In the genomic region with DNA sequence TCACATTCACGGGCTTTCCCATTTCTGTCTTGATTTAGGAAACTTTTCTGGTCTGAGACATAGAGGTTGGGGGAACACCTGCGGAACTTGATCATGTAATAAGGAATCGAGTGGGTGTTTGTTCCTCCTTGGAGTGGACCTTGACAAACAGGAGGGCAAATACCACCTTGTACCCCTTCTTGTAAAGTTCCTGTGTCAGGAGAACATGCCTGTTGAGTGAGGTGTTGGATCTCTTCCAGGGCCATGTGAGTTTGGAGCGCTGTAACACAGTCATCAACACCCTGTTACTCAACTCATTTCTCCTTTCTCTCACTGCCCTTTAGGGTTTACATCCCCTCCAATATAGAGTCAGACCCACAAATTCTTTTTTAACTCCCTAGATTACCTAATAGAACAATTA, we compare ENCODE assay signal across 24 mouse cellular contexts.
A peak's percentile ranks its signal among the peaks of the same experiment; 100 is the strongest.
DNase-seq lines count a peak whose midpoint lies in the region; ATAC-seq lines count a peak whose summit lies in the region.
"Had no signal": no experiment of that assay in that cellular context is flagged by ENCODE, and none has a peak within 500 bp of the region (broad histone marks: within the 10 kb centered on the region; RNA-seq: fewer than 3 reads in every experiment).

No protein-coding gene starts in this region.

- no peak for DNase-seq in embryonic facial prominence, embryonic 10.5 days (ENCODE audit: low spot score)
- DNase-seq in kidney, postnatal 14 days, result no peak
- DNase-seq in lung, postnatal 36 days, result no peak
- no peak for DNase-seq in forebrain, embryonic 11.5 days (ENCODE audit: low spot score)
- DNase-seq: adrenal gland, adult 8-10 months; cerebellum, adult 11-12 months; cerebellum, postnatal 10 days; gastrocnemius, postnatal 10 days; heart, adult 2 months; kidney, adult 11 months; kidney, postnatal 36 days; layer of hippocampus, postnatal 36 days; liver, embryonic 13.5 days; lung, adult 2 months; thymus, postnatal 25 days had no signal

- no peak for ATAC-seq in embryonic facial prominence, embryonic 12.5 days (ENCODE audit: insufficient number of reproducible peaks, insufficient read depth, low FRiP score, low TSS enrichment)
- no peak for ATAC-seq in kidney, embryonic 14.5 days (ENCODE audit: low FRiP score, low TSS enrichment)
- ATAC-seq in lung, embryonic 16.5 days (ENCODE audit: low read depth), result peak; percentile 59
- ATAC-seq in forebrain, embryonic 11.5 days (replicated peaks; ENCODE audit: low FRiP score), result no peak
- ATAC-seq: activated CD4-positive, CD25-positive, alpha-beta regulatory T cell, adult 4 months; forebrain, embryonic 16.5 days; midbrain, embryonic 13.5 days had no signal

- peaks cover 15% of the 10 kb centered on the region; the same call in 1 of the 2 replicates for H3K4me1 ChIP-seq in embryonic facial prominence, embryonic 12.5 days
- H3K4me1 ChIP-seq in embryonic facial prominence, embryonic 10.5 days, result peaks cover 17% of the 10 kb centered on the region
- peaks cover 9% of the 10 kb centered on the region; the same call in 1 of the 2 replicates for H3K4me1 ChIP-seq in kidney, embryonic 14.5 days (ENCODE audit: control insufficient read depth, insufficient read depth, low read length)
- peaks cover 21% of the 10 kb centered on the region for H3K4me1 ChIP-seq in lung, embryonic 16.5 days (replicated peaks; ENCODE audit: control insufficient read depth, insufficient read depth, low read length)
- H3K4me1 ChIP-seq in forebrain, embryonic 11.5 days (replicated peaks; ENCODE audit: control insufficient read depth, insufficient read depth, low read length), result 0 out of 2 replicates have a peak, but pooled peaks cover 2% of the 10 kb centered on the region
- H3K4me1 ChIP-seq: limb, embryonic 12.5 days; liver, embryonic 13.5 days; megakaryocyte, embryonic 14.5 days had no signal

- WGBS in embryonic facial prominence, embryonic 12.5 days, result 87% methylated on average over 4 of the region's 4 CpGs
- WGBS in embryonic facial prominence, embryonic 10.5 days, result 94% methylated on average over 4 of the region's 4 CpGs
- WGBS in kidney, embryonic 14.5 days, result 70% methylated on average over 4 of the region's 4 CpGs
- 46% methylated on average over 4 of the region's 4 CpGs for WGBS in lung, embryonic 16.5 days
- WGBS in forebrain, embryonic 11.5 days, result 94% methylated on average over 4 of the region's 4 CpGs

- no peaks in the 10 kb centered on the region for H3K36me3 ChIP-seq in embryonic facial prominence, embryonic 12.5 days
- H3K36me3 ChIP-seq in embryonic facial prominence, embryonic 10.5 days (replicated peaks), result no peaks in the 10 kb centered on the region
- no peaks in the 10 kb centered on the region for H3K36me3 ChIP-seq in kidney, embryonic 14.5 days (ENCODE audit: control insufficient read depth, insufficient read depth, low read length)
- H3K36me3 ChIP-seq in lung, embryonic 16.5 days (ENCODE audit: control insufficient read depth, insufficient read depth, low read length), result no peaks in the 10 kb centered on the region
- no peaks in the 10 kb centered on the region for H3K36me3 ChIP-seq in forebrain, embryonic 11.5 days (ENCODE audit: control insufficient read depth, insufficient read depth, low read length)
- H3K36me3 ChIP-seq: hindbrain, embryonic 13.5 days; limb, embryonic 12.5 days; liver, embryonic 13.5 days; midbrain, embryonic 13.5 days had no signal

- peak overlapping the region; percentile 47; the same call in 1 of the 2 replicates for H3K27ac ChIP-seq in embryonic facial prominence, embryonic 12.5 days
- no peak overlapping the region for H3K27ac ChIP-seq in embryonic facial prominence, embryonic 10.5 days (replicated peaks)
- peak overlapping the region; percentile 25; the same call in 1 of the 2 replicates for H3K27ac ChIP-seq in kidney, embryonic 14.5 days (ENCODE audit: low read depth, low read length)
- peak overlapping the region; percentile 61 for H3K27ac ChIP-seq in lung, embryonic 16.5 days (ENCODE audit: low read length)
- H3K27ac ChIP-seq in forebrain, embryonic 11.5 days (ENCODE audit: low read depth, low read length), result no peak overlapping the region
- H3K27ac ChIP-seq: heart, adult 2 months; hindbrain, embryonic 13.5 days; limb, embryonic 12.5 days; liver, embryonic 13.5 days; midbrain, embryonic 13.5 days had no signal

- no peak overlapping the region for H3K4me2 ChIP-seq in embryonic facial prominence, embryonic 12.5 days (replicated peaks)
- no peak overlapping the region for H3K4me2 ChIP-seq in kidney, embryonic 14.5 days (replicated peaks; ENCODE audit: low read depth, low read length)
- peak overlapping the region; percentile 30 for H3K4me2 ChIP-seq in lung, embryonic 16.5 days (ENCODE audit: low read depth, low read length)
- no peak overlapping the region for H3K4me2 ChIP-seq in forebrain, embryonic 11.5 days (ENCODE audit: low read depth, low read length, severe bottlenecking)
- H3K4me2 ChIP-seq: hindbrain, embryonic 13.5 days; limb, embryonic 12.5 days; liver, embryonic 13.5 days; midbrain, embryonic 13.5 days had no signal

- no peak overlapping the region for H3K4me3 ChIP-seq in embryonic facial prominence, embryonic 12.5 days
- H3K4me3 ChIP-seq in embryonic facial prominence, embryonic 10.5 days, result no peak overlapping the region
- no peak overlapping the region for H3K4me3 ChIP-seq in kidney, embryonic 14.5 days (ENCODE audit: low read length)
- H3K4me3 ChIP-seq in lung, embryonic 16.5 days (ENCODE audit: low read length), result no peak overlapping the region
- no peak overlapping the region for H3K4me3 ChIP-seq in forebrain, embryonic 11.5 days (ENCODE audit: low read depth, low read length)
- H3K4me3 ChIP-seq: heart, adult 2 months; hindbrain, embryonic 13.5 days; limb, embryonic 12.5 days; liver, embryonic 13.5 days; megakaryocyte, embryonic 14.5 days; midbrain, embryonic 13.5 days had no signal

- H3K27me3 ChIP-seq in embryonic facial prominence, embryonic 12.5 days, result no peaks in the 10 kb centered on the region
- no peaks in the 10 kb centered on the region for H3K27me3 ChIP-seq in embryonic facial prominence, embryonic 10.5 days (replicated peaks; ENCODE audit: low read depth, poor library complexity, severe bottlenecking)
- H3K27me3 ChIP-seq in kidney, embryonic 14.5 days (ENCODE audit: control insufficient read depth, insufficient read depth, low read length), result no peaks in the 10 kb centered on the region
- no peaks in the 10 kb centered on the region for H3K27me3 ChIP-seq in lung, embryonic 16.5 days (ENCODE audit: control insufficient read depth, insufficient read depth, low read depth, low read length)
- H3K27me3 ChIP-seq in forebrain, embryonic 11.5 days (ENCODE audit: control insufficient read depth, insufficient read depth, low read length), result no peaks in the 10 kb centered on the region
- H3K27me3 ChIP-seq: limb, embryonic 12.5 days; liver, embryonic 13.5 days had no signal

- H3K9me3 ChIP-seq in embryonic facial prominence, embryonic 12.5 days, result no peaks in the 10 kb centered on the region
- H3K9me3 ChIP-seq in embryonic facial prominence, embryonic 10.5 days, result no peaks in the 10 kb centered on the region
- no peaks in the 10 kb centered on the region for H3K9me3 ChIP-seq in kidney, embryonic 14.5 days (ENCODE audit: control insufficient read depth, low read length)
- no peaks in the 10 kb centered on the region for H3K9me3 ChIP-seq in lung, embryonic 16.5 days (ENCODE audit: control insufficient read depth, low read length)
- H3K9me3 ChIP-seq in forebrain, embryonic 11.5 days (ENCODE audit: control insufficient read depth, low read length), result no peaks in the 10 kb centered on the region
- H3K9me3 ChIP-seq: hindbrain, embryonic 13.5 days; limb, embryonic 12.5 days; liver, embryonic 13.5 days; midbrain, embryonic 13.5 days had no signal

- H3K9ac ChIP-seq in embryonic facial prominence, embryonic 12.5 days, result no peak overlapping the region
- H3K9ac ChIP-seq in kidney, embryonic 14.5 days (ENCODE audit: low read depth, low read length), result no peak overlapping the region
- no peak overlapping the region for H3K9ac ChIP-seq in lung, embryonic 16.5 days (ENCODE audit: low read length)
- no peak overlapping the region for H3K9ac ChIP-seq in forebrain, embryonic 11.5 days (ENCODE audit: low read length)
- H3K9ac ChIP-seq: hindbrain, embryonic 13.5 days; limb, embryonic 12.5 days; liver, embryonic 13.5 days; midbrain, embryonic 13.5 days had no signal

Comparison
In these comparisons a context has a peak if more than half of its experiments do, and no peak if none do; other contexts are left out.
1. H3K27ac ChIP-seq: peak in embryonic facial prominence, embryonic 12.5 days (single experiment), kidney, embryonic 14.5 days (single experiment) and lung, embryonic 16.5 days (single experiment); none in embryonic facial prominence, embryonic 10.5 days (single experiment) and forebrain, embryonic 11.5 days (single experiment).